Mouse (Mus musculus) heart, adult 8-10 months (tissue): ENCODE measurements around the gene Sptb. TPM values are rescaled to one million over a fixed set of nuclear protein-coding genes. Genes with fewer than 3 reads are reported as not detected.
A peak's percentile ranks its signal among the peaks of the same experiment; 100 is the strongest.

Experiments used
- DNase-seq: peaks from one replicate; pipeline ENCODE4 v3.0.0; 2022; ENCODE audit warnings: low spot score
- microRNA-seq: library from miRNA; unstranded; fragments of <30 nt; microRNA quantifications from one replicate; pipeline ENCODE4 v1.2.0, GENCODE M21; 2022
- total RNA-seq, 4 experiments: library from RNA; stranded (reverse); gene quantifications; 2 replicates each; pipeline ENCODE4 v1.2.4; 2022

The Sptb gene
- total RNA-seq, 4 experiments from 2014 or later, result 91.9 to 98.2 (median 95.8) TPM

DNA sequence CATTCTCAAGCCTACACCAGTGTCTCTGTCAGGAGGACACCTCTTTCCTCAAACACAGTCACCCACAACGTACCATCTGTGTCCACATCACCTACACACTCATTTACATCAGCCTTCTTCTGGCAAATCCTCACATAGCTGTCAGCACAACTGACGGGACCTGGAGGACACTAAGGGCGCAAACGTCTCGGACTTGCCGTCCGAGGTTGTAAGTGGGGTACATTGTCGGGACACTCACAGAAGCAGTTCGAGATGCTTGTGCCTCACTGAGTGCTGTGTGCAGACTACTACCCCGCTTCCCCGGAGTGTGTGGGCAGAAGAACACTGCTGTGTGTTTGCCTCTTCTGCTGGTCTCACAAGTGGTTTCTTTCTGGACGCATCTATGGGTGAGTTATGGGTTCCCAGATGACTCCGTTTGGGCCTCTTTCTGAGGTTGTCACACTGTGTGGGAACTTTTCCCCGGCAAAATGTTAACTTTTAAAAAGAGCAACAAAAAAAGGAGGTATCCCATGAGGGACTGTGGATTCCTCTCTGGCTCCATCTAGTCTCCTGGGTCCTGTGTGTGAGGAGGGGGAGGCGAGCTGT lies 164.5 kb downstream of the Sptb start:
- DNase-seq, result no peak

DNA sequence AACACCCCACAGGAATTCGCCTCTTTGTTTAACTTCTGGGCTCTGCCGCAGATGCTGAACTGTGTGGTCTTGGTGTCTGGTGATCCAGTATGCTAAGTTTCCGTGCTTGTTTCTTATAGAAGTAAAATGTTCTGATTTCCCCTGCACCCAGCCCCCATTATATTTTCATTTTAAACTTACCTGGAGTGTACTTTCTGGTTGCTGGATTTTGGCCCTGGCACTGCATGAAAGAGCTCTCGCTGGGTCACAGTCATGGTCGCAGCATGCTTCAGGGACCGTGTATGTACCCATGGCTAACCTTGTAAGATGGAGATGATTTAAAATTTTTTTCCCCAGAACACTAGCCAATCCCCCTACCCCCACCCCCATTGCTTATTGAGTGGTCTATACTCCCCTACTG lies 168.5 kb downstream of the Sptb start:
- DNase-seq, result no peak

DNA sequence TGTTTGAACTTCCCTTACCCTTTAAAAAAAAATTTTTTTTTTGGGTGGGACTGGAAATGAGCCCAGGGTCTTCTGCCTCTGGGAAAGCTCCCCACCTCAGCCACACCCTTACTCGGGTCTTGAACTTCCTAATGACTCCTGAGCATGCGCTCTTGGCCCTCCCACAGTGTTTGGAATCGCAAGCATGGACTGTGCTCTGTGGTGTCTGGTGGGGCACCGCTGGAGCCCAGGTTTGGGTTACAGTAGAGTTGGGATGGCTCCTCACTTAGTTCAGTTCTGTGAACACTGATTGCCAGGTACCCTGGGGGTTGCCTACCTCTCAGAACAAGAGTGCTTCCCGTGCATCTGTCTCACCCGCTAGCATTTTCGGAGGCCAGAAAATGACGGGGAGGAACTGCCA lies 168.9 kb downstream of the Sptb start:
- DNase-seq, result no peak

DNA sequence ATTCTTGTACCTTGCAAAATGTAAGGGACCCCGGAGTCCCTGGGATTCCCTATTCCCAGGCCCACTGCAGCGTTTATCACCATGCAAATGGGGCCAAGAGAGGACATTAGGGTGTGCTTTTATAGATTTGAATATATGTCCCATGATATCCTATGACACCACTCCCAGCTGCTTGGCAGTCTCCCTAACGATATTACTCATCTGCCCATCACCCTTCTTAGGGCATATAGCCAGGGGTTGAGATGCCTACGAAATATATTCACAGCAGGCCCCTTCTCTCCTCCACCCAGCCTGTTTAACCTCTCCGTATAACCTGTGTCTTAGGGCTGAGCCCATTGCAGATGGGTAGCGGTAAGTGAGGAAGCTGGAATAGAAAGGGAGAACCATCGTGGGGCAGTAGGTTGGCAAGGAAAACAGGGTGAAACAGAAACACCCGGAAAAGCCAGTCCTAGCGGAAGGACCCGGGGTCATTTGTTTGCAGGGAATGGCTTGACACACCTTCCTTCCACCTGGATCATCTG lies 169.6 kb downstream of the Sptb start:
- DNase-seq, result no peak

DNA sequence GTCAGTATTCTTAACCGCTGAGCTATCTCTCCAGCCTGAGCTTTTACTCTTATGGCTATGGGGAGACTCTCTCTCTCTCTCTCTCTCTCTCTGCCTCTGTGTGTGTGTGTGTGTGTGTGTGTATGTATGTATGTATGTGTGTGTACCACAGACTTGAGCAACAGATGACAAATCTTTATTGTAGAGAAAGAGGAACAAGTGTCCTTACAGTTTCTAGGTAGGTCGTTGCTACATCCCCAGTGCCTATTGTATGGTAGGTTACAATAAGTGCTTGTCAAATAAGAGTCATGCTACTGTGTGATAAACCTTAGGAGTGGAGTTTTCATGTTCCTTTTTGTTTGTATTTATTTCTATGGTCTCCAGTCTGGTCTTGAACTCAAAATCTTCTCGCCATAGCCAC lies 170.2 kb downstream of the Sptb start:
- DNase-seq, result no peak

DNA sequence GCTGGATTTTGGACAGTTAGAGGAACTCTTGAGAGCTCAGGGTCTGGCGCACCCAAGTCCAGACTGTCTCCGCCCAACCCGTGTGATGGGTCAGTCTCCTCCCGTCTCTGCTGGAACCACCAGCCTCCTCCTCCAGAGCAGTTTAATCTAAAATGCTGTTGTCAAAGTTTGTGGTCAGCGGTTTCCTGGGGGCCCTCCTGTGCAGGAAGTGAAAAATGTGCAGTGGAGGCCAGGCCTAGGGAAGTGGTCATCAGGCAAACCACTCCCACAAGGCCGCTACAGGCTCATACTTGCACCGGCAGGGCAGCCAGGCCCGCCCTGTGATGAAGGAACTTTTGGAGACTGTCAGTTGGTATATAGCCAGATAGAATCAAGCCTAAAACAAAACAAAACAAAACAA lies 172.9 kb downstream of the Sptb start:
- peak; percentile 78 for DNase-seq

DNA sequence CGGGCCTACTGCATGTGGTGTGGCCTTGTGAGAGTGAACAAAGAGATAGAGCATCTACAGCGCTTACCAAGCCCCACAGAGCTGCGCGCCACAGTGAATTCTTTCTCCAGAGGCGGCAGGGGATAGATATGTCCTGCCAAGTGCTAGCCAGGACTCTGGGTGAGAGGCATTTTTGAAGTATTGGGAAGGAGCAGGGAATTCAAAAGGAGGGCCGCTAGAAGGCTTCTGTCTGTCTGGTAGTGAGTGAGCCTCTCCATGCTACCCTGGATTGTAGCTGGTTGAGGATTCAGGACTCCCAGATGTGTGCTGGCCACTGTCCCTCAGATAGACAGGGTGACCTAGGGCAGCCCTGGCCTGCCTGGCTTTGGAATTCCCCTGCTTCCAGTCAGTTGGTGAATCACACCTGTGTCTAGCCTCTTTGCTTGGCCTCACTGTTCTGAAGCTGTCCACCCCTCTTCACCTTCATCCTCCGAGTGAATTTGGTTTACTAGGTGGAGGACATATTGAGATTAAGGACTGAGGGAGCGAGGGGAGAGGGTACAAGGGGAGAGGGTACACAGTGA lies 173.7 kb downstream of the Sptb start:
- DNase-seq, result no peak

DNA sequence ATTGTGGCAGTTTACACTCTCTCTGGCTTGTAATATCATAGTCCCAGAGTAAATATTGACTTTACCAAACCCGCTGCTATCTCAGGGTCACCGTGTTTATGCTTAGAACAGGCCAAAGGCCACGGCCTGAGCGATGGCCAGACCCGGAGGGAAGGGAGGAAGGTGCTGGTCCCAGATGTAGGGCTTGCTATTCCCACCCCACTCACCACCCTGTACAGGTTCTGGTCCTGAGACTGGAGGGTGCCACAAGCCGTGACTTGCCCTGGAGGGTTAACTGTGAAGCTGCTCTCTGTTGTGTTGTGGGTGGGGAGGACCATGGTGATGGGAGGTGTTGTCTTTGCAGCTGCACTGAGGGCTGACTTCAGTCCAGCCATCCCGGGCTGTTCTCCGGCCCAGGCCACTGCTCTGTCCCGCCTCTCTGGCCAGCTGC lies 174.9 kb downstream of the Sptb start:
- DNase-seq, result no peak

DNA sequence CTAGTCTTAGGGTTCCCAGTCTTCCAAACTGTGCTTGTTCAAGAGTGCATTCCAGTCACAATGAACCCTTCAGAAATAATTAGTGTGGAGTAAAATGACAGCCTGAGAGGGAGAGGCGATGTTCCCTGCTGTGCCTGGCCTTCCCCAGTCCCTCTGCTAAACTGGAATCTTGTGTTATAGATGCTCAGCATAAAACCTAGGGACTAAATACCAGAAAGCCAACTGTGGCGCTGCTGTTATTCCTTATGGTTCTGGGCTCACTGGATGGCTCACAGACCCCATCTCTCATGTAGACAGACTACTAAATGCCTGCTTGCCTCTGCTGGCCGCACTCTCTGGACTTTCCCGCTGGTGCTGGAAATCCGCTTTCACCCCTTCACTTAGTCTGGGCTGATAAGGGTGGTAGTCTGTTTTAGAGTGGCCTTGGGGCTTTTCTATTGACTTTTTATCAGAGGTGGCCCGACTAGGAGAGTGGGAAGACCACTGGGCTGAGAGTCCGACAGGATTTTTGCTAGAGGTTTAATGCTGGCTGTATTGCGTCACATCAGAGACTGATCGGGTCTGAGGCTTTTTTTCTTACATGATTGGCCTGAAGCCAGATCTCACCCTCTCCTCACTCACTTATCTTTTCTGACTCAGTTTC lies 175.6 kb downstream of the Sptb start:
- DNase-seq, result no peak

DNA sequence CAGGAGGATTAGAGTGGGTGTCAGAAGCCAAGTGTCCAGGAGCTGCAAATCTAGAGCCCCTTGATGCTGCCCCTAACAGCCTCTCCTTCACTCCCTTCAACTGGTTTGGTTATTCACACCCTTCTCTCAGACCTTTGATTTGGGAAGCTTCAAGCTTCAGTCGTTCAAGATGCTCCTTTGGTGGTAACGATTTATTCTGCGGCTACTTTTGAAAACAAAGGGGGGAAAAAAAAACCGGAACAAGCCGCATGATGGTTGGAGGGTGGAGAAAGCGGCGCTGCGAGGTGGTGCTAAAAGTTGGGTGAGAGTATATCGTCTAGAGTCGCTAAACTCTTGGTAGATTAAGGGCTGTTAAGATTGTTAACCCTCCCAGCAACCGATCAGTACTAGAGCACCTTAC lies 176.1 kb downstream of the Sptb start:
- no peak for DNase-seq

DNA sequence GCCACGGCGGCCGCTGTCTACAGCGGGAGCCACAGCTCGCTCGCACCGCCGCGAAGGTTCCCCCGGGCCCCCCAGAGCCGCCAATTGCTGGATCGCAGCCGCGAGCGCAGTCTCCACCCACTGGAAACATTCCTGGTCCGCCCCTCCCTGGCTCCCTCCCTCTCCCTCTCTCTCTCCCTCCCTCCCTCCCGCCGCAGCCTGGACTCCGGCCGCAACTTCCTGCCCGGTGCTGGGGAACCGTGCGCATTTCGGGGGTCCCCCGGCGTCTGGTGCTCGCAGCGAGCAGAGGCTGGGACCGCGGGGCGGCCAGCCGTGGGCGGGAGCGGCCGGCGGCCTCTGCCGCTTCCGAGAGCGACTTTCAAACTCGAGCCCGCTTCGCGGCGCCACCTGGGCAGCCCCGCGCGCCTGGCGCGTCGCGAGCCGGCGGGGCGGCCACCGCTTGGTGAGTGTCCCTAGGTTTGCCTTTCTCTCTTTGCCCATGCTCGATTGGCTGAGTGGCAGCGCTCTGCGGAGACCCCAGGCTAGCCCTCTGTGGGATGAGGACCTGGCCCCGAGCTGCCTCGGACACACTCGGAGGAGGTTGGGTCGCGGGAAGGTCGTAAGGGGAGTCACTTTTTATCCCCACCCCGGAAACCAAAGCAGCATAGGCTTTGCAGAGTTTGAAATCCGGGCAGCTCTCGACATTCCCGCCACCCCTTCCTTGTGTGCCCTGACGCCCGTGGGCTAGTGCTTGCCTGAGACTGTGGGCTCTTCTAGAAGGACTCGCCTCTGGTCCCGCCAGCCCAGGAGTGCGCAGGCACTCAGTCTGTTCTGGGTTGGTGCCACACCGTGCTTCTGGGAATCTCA lies 176.7 kb downstream of the Sptb start:
- DNase-seq, result peak; percentile 75

DNA sequence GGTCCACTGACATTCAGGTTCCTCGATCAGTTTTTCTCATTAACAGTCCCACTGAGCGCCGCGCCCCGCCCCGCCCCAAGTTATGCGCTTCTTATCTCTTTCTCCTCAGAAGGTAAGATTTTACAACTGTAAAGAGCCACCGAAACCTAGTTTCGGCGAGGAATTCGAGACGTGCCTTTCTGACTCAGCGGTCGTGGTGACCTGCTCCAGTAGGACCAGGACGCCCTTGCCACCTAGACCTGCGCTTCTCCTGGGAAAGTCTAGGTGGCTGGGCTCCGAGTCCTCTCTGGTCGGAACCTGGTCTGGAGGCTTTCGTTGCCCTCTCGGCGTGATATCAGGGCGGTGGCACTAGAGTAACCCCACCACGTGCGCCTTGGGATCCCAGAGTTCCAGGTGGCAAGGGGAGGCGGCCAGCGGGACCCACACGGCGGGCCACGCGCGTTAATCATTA lies 177.4 kb downstream of the Sptb start:
- no peak for DNase-seq

DNA sequence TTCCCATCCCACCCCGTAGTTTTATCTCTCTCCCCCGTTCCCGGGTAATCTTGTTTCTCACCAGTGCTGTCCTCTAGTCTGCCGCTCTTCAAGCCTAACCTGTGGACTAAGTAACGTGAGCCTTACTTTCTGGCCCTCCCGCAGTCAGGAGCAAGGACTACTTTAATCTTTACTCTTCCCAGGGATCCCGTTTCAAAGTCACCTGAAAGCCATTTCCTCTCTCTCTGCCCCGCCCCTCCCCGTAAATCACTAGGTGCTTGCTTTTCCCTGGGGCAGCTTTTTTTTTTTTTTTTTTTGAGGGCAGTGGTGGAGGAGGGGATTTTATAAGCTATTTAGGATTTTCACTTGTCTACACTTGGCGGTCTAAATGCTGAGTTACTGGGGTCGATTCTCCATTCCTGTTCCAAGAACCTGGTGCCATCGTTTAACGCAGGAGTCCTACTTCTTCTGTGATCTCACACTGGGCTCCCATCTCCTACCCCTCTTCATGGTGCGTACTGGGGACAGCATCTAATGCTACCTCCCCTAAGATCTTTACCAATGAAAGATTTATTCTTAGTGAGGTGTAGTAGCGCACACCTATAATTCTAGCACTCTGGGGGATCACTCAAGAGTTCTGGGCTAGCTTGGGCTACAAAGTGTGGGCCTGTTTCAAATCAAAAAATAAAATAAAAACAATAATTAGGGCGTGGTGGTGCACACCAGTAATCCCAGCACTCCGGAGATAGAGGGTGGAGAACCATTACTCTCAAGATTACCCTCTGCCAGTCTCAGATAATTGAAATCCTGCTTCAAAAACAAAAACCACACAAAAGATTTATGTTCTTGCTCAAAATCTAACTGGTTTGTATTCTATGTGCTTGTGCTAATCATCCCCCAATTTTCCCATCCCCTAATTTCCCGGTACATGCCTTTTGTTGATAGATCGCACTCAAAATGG lies 178.1 kb downstream of the Sptb start:
- DNase-seq, result no peak

DNA sequence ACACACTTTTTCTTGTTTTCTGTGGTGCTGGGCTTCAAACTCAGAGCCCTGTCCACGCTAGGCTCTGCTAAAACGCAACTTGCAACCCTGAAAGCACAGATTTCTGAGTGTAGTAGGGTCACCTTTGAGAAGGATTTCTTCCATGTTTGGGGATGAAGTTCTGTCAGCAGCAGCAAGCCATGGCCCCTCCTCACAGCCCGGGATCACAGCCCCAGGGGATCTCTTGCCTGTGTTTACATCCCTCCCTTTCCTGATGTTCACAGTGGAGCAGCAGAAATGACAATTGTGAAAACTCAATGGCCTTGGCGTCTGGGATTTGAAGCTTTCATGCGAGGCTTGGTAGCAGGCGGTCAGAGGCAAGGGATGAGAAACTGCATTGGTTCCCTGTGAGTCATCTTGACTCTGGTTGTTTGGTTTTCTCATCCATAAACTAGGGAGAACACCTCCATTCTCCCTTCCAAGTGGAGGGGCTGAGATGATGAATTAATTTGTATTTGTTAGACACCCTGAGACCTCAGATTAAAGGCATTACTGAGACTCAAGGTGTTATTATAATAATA lies 179.7 kb downstream of the Sptb start, which contains the start of gene Plekhg3:
Plekhg3 (plus strand) TSS at position 312 of the 560 bp plus-strand sequence.
- no peak for DNase-seq

Small RNAs within 50 kb of the gene (microRNA-seq; reads per million reads assigned to microRNA genes)
- gene Mir5135, result not detected

Other genes starting within 250 kb of the Sptb start
- gene Plekhg3, start 179.7 kb downstream of the Sptb start, total RNA-seq, result 10 to 100 TPM; 11.4 to 14.3 (median 13.2) TPM
- 10 to 100 TPM; 74.6 to 86.6 (median 80.5) TPM for gene Churc1, start 55.0 kb upstream of the Sptb start, total RNA-seq
- gene Fntb, start 55.0 kb upstream of the Sptb start, total RNA-seq, result 10 to 100 TPM; 12.8 to 16.1 (median 14.9) TPM
- not detected for gene Gpx2, start 85.0 kb upstream of the Sptb start, total RNA-seq
- gene Rab15, start 112.4 kb upstream of the Sptb start, total RNA-seq, result under 1 TPM; 0.25 to 0.92 (median 0.32) TPM